ENCODE assay signal across 25 mouse cellular contexts in genomic region chr12:21191546-21191945, GRCm38 (mm10).
A peak's percentile ranks its signal among the peaks of the same experiment; 100 is the strongest.
DNase-seq lines count a peak whose midpoint lies in the region; ATAC-seq and TF ChIP-seq lines count a peak whose summit lies in the region.
"Had no signal": no experiment of that assay in that cellular context is flagged by ENCODE, and none has a peak within 500 bp of the region (broad histone marks: within the 10 kb centered on the region; RNA-seq: fewer than 3 reads in every experiment).

No protein-coding gene starts in this region.

- ATAC-seq in erythroblast, adult 5-6 weeks (replicated peaks; ENCODE audit: low FRiP score, poor library complexity, severe bottlenecking), result peak; percentile 74
- ATAC-seq in liver, embryonic 13.5 days (ENCODE audit: low read depth), result peak; percentile 83
- ATAC-seq in megakaryocyte progenitor cell, adult 5-6 weeks (replicated peaks; ENCODE audit: poor library complexity), result peak; percentile 55
- ATAC-seq: CD4-positive, CD25-positive, alpha-beta regulatory T cell, adult 4 months; forebrain, embryonic 16.5 days; hindbrain, postnatal 0 days had no signal

- H3K27me3 ChIP-seq in liver, embryonic 13.5 days, result no peaks in the 10 kb centered on the region
- H3K27me3 ChIP-seq: embryonic facial prominence, embryonic 15.5 days; forebrain, embryonic 12.5 days; hindbrain, embryonic 13.5 days had no signal

- DNase-seq in gastrocnemius, adult 2 months, result no peak
- DNase-seq in gastrocnemius, postnatal 36 days, result no peak
- peak; percentile 20 for DNase-seq in liver, embryonic 13.5 days
- DNase-seq in layer of hippocampus, adult 18-20 months (ENCODE audit: low spot score in 2 of 2), result no peak
- no peak for DNase-seq in cerebellum, postnatal 36 days
- DNase-seq in cerebellum, adult 11 months, result no peak
- DNase-seq: adrenal gland, adult 8-10 months; adrenal gland, postnatal 36 days; B cell, adult 2 months; cerebellum, adult 18-20 months; cerebellum, adult 9-11 months; embryo, embryonic 11 days; heart, adult 18-20 months; heart, postnatal 10 days; heart, postnatal 4 days had no signal

- no peak overlapping the region for H3K4me3 ChIP-seq in gastrocnemius, adult 2 months
- no peak overlapping the region for H3K4me3 ChIP-seq in liver, embryonic 13.5 days (replicated peaks)
- H3K4me3 ChIP-seq: embryonic facial prominence, embryonic 15.5 days; forebrain, embryonic 12.5 days; heart, embryonic 10.5 days; hindbrain, embryonic 13.5 days had no signal

- H3K4me1 ChIP-seq in liver, embryonic 13.5 days (replicated peaks), result peaks cover 24% of the 10 kb centered on the region
- H3K4me1 ChIP-seq: embryonic facial prominence, embryonic 15.5 days; heart, embryonic 10.5 days; hindbrain, embryonic 13.5 days had no signal

- H3K4me2 ChIP-seq in liver, embryonic 13.5 days, result no peak overlapping the region
- H3K4me2 ChIP-seq: embryonic facial prominence, embryonic 15.5 days; forebrain, embryonic 12.5 days; hindbrain, embryonic 13.5 days had no signal

- H3K9ac ChIP-seq in liver, embryonic 13.5 days, result no peak overlapping the region
- H3K9ac ChIP-seq: embryonic facial prominence, embryonic 15.5 days; forebrain, embryonic 12.5 days; hindbrain, embryonic 13.5 days had no signal

- intact Hi-C loops in gastrocnemius, adult 2 months (cut with DNase I), result no loop called here
- intact Hi-C loops in gastrocnemius, postnatal 36 days (cut with DNase I), result no loop called here

- TF ChIP-seq CTCF in gastrocnemius, adult 2 months (IDR thresholded peaks at IDR 0.05), result no peak

- peak overlapping the region; percentile 43; the same call in 1 of the 2 replicates for H3K27ac ChIP-seq in gastrocnemius, adult 2 months
- H3K27ac ChIP-seq in liver, embryonic 13.5 days, result no peak overlapping the region
- H3K27ac ChIP-seq: embryonic facial prominence, embryonic 15.5 days; forebrain, embryonic 12.5 days; heart, embryonic 10.5 days; hindbrain, embryonic 13.5 days; hindbrain, postnatal 0 days had no signal

- no peaks in the 10 kb centered on the region for H3K9me3 ChIP-seq in liver, embryonic 13.5 days (replicated peaks)
- H3K9me3 ChIP-seq: embryonic facial prominence, embryonic 15.5 days; forebrain, embryonic 12.5 days; heart, embryonic 10.5 days; hindbrain, embryonic 13.5 days had no signal

- H3K36me3 ChIP-seq in liver, embryonic 13.5 days, result no peaks in the 10 kb centered on the region
- H3K36me3 ChIP-seq: embryonic facial prominence, embryonic 15.5 days; G1E had no signal

- 71% methylated on average over 2 of the region's 2 CpGs for WGBS in liver, embryonic 13.5 days (ENCODE audit: insufficient replicate concordance)
